Mouse (Mus musculus): ENCODE measurements around the gene B3gat1.
A peak's percentile ranks its signal among the peaks of the same experiment; 100 is the strongest.

The B3gat1 gene

DNA sequence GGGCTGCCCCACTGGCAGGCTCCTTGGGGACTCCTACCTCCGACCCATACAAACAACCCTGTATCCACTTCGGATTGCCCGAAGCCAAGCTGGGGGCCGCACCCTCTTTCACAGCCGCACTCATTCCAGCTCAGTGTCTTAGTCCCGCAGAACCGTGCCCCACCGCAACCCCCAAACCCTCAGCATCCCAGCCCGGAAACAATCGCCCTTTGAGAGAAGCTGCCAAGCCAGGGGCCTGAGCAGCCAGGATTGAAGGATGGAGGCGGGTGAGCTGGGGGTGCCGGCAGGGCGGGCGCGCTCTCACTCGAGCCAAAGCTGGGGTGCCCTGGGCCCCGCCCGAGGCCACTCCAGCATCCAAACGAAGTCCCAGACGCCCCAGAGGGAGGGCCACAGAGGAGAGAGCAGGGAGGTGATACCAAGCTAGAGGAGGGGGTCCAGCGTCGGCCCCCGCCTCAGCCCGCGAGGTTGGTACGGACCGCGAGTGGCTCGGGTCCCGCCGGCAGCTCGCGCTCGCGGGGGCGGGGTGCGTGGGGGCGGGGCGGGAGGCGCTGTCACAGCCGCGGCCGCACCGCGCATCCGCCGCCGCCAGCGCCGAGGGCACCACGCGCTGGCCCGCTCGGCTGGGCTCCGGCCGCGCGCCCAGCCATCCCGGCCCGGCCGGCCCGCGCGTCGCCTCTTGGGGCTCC lies at the start of gene B3gat1:
B3gat1 (plus strand) TSS at position 523 of the 686 bp plus-strand sequence.
- DNase-seq (ENCODE audit: low spot score in 2 of 2): peak; percentile 53 to 57

DNA sequence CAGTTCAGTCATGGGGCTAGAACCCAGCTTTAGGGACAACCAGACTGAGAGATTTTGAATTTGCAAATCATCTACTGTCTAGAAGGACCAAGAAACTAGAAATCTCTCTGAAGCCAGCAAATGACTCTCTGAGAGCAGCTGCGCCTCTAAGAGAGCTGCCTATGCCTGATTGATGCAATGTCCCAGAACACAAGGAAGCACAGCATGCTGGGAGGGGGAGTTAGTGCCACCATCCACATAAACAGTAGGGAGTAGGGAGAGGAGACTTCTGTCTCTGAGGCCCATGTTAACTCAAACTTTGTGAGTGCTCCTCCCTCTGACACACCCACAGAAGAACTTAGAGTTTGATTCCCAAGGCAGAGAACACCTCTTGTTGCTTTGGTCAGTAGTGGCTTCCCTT lies 44.4 kb upstream of the B3gat1 start:
- no peak for DNase-seq (ENCODE audit: low spot score in 2 of 2)

DNA sequence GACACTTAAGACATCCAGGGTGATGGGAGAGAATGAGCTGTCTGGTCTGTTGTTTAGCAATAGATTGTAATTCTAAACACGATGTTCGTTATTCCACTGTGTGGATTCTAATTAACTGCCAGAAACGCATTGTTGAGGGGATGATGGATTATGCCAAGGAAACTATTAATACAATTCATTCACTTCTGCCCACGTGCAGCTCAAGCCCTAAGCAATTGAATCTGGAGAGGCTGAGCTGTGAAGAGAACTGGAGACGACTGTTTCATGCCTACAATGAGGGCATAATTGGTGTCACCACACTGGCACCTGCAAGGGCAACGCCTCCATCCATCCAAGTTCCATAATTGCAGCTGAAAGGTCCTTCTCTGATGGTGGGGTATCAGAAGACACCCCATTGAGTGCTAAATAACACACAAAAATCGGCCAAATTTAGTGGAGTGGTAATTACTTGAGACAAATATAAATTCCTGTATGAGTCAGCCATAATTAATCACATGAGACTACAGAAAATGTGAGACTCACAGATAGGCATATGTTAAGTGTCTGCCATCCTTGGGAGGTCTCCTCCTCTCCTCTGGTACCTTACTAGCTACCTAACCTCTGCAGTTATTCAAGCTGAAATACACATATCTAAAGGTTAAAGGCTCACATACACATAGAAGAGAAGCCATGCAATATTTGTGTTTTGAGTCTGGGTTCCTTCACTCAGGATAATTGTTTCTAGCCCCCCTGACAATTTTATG lies 43.4 kb upstream of the B3gat1 start:
- no peak for DNase-seq (ENCODE audit: low spot score in 2 of 2)

DNA sequence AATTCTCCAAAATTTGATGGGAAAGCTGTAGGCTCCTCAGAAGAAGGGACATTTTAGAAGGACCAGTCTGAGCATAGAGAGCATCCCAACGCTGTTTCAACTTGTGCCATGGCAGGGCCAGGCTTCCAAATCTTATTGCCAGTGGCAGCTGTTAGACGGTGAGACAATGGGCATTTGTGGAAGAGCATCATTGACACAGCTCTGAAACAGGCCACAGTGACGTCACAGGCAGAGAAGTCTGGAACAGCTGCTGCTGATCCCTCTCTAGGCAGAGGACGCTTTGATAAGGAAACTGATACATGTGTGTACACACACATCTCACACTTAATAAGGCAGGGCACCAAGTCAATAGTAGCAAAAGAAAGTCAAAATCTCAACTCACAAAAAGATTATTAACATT lies 40.9 kb upstream of the B3gat1 start:
- no peak for DNase-seq (ENCODE audit: low spot score in 2 of 2)

DNA sequence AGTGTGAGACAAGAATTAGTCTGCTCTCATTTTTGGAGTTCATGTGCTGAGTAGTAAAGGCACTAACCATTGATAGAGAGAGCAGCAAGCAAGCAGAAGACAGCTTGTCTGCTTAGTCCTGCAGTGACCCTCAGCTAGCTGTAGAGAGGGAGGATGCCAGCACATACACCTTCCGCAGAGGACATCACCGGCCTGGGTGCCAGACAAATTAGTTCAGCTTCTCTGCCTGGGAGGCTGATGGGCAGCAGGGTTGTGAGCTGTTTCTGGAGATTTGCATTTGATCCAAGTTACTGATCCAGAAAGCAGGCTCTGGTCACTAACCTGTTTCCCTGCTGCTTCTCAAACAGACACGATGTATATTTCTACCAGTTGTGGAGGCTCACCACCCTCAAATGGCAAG lies 38.9 kb upstream of the B3gat1 start:
- DNase-seq (ENCODE audit: low spot score in 2 of 2): no peak

DNA sequence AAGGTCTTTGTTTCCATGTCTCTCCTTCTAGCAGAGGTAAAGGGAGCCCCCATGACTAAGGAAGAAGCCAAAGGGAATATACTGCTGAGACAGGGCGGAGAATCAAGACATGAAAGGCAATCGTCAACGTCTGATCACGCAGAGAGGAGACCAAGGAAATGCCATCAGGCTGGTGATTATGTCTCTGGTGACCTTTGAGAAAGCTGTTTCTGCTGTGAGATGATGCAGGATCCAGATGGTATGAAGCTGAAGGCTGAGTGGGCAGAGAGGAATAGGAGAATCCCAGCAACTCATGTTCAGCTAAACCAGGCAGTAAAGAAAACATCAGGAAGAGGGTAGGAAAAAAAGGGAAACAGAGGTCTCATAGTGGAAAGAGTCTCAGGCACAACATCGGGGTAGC lies 38.4 kb upstream of the B3gat1 start:
- peak; percentile 45 to 48 for DNase-seq (ENCODE audit: low spot score in 2 of 2)

DNA sequence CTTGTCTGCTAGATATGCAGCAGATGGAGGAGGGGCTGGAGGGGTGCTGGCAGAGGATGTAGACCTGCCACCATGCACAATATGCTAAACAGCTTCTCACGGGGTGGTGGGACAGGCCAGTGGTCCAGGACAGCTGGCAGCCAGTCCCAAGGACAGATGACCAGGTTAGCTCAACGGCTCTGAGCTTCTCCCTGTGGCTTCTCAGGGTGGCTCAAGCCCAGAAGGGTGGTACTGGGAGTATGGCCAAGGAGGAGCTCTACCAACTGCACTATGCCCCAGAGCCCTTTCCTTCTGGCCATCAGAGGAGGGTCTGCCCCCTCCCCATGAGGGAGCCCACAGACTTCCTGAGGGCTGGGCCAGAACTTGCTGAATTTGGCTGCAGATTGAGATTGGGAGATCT lies 35.2 kb upstream of the B3gat1 start:
- DNase-seq (ENCODE audit: low spot score in 2 of 2): no peak

DNA sequence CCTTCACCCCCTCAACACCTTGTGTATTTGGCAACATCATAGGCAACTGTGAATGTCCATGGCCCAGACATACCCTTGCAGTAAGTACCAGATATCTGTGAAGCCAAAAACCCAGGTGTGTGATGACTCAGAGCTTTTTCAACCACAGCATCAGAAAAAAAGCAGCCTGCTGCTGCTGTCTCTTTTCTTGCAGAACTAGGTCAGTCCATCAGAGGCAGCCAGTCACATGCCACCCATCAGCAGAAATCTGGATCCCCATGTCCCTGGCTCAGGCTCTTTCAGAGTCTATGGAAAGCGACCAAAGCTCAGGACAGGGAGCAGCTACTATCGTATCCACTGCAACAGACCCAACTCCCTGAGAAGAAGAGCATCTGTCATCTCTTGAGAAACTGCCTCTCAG lies 33.2 kb upstream of the B3gat1 start:
- DNase-seq (ENCODE audit: low spot score in 2 of 2): peak; percentile 34 to 35

DNA sequence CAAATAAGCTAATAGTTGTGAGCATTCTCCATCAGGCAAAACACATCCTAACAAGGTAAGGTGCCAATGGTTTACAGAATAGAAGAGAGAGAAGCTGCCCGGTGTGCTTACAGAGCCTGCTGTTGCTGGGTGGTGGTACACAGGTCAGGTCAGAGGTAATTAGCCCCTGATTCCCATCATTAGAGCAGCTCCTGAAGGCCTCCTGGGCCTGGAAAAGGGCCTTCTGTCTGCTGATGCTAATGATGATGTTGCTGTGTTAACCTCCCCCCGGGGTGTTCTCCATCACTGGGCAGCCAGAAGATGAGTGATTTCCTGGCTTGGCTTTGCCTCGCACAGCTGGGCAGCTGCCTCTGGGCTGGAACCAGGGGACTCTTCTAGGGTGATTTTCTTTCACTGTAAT lies 15.1 kb upstream of the B3gat1 start:
- DNase-seq (ENCODE audit: low spot score in 2 of 2): no peak

DNA sequence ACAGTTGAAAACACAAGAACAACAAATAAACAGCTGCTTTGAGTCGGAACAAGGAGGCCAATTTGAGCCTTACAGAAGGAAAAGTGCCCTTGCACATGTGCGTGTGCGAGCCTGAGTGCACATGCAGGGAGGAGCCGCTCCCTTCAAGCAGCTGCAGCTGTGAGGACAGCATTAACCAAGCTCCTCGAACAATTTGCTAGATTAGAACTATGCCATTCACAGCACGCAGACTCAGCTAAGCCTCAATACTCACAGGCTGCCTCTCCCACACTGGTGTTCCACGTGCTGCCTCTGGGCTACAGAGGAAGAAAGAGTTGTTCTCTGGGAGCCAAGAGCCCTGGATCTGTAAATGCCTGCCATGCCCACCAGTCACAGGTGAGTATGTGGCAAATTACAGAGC lies 11.8 kb upstream of the B3gat1 start:
- no peak for DNase-seq (ENCODE audit: low spot score in 2 of 2)

DNA sequence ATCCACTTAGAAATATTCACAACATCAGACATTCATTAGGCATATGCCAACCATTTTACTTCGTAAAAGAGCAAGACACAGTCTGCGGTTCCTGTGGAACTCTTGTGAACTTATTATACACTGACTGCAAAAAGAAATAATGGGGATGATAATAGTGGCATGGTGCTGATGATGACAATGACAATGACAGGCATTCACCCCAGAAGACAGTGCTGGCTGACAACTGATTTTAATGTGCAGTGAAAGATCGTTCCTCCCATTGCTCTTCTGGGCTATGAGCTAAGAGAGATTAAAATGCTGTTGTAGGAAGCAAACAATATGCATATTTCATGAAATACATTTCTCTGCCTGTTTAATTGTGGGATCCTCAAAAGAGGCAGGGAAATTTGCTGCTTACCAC lies 7.8 kb upstream of the B3gat1 start:
- no peak for DNase-seq (ENCODE audit: low spot score in 2 of 2)

DNA sequence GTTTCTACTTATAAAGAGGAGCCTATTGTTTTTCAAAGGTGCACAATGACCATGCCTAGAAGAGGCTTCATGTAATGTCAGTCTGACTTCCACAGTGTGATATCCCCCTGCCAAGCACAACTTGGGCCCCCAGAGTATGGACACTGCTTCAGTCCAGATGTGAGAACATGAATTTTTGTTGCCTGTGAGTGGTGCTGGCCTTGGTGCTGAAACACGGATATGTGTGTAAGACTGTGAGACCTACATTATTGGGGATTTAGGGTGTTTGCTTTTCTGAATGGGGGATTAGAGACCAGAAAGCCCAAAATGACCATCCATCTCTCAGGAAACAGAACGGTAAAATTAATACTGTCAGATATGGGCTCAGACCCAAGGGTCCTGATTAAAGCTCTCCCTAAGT lies 6.1 kb upstream of the B3gat1 start:
- no peak for DNase-seq (ENCODE audit: low spot score in 2 of 2)

DNA sequence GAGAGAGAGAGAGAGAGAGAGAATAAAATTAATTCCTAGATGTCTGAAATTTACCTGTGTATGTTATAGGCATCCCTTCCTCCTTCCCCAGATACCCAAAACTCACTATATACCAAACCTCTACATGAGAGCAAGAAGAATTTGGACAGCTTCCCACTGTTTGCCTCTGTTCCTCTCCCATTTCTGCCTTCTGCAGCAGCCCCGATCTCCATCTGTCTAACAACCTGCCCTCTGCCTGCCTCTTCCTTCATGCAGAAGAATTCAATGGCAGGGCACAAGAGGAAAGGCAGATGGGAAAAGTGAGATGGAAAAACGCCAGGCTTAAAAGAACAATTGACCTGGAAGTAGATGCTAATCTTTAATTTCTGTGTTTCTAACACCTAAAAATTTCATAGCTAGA lies 5.0 kb upstream of the B3gat1 start:
- no peak for DNase-seq (ENCODE audit: low spot score in 2 of 2)

DNA sequence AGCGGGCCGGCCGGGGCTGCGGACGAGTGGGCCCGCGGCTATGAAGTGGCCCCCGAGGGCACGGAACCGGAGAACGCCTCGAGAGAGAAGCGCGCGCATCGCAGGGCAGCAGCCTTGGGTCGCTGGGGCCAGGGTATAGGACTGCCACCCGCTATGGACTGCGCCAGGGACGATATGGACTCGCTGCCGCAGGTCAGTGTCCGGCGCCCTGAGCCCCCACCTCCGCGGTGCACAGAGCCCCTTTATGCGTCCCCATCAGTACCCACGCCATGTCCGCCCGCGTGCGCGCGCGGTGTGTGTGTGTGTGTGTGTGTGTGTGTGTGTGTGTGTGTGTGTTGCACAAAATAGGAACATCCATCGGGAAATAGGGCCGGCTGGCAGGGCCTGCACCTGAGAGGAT lies 458 bp downstream of the B3gat1 start:
- DNase-seq (ENCODE audit: low spot score in 2 of 2): peak; percentile 44 to 66

DNA sequence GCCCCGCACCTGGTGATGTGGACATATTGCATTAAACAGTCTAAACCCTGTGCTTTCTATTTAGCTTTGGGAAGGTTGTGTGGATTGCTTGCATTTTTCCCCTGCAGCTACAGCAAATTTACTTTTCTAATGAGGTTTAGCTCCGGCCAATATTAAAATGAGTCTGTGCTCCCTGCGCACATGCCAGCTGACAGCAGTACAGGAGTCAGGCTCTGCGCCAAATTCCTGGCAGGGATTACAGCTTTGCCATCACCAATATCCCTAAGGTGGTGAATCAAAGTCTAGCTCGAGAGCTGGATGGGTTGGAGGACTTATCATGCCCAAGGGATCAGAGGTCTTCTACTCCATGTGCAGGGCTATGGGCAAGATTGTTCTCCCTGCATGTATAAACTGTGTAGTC lies 3.6 kb downstream of the B3gat1 start:
- DNase-seq (ENCODE audit: low spot score in 2 of 2): no peak

DNA sequence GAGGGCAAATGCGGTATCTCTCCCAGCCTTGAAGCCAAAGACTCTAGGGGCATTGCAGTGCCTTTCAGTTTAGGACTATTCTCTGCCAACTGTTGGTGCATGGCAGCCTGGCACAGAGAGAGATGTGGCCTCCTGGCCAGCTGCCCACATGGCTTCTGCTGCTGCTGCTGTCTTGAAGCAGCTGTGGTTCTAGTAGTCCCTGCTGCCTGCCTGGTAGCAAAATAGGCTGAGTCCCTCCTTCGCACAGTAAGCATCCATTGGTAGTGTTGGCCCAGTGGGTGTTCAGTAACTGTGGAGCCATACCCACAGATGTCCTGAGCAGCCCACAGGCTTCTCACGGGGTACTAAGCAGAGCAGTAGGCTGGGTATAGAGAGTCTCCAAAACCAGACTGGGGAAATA lies 9.3 kb downstream of the B3gat1 start:
- DNase-seq (ENCODE audit: low spot score in 2 of 2): peak; percentile 60 to 62

DNA sequence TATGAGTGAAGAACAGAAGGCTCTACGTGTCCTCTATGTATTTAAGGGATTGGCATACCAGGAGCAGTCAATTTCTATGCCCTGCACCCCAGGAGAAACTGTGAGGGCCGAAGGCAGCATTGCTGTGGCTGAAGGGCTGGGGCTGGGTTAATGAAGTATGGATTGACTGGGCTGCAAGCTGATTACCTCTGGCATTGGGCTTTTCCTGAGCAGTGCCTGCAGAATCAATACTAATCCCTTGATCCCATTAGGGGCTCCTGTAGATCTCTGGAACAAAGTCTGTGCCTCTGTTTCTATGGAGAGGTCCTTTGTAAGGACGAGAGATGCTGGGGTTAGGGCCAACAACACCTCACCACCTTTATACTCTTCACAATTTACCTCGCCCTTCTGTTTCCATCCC lies 13.6 kb downstream of the B3gat1 start:
- no peak for DNase-seq (ENCODE audit: low spot score in 2 of 2)

DNA sequence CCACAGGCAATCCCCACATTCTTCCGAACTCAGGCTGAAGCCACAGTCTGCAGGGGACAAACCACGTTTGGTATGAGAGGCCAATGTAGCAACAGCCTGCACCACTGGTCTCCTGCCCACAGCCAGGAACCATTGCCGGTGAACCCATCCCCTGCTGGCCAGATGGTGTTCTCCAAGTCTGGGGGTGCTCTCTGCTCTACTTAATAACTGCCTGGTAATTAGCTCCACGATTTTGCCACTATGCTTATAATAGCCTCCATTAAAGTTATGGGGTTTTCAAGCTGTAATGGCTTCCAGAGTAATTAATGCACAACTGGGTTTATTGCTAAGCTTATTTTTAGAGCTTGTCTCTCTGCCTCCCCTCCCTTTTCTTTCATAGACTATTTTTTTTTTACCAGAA lies 15.4 kb downstream of the B3gat1 start:
- DNase-seq (ENCODE audit: low spot score in 2 of 2): no peak

DNA sequence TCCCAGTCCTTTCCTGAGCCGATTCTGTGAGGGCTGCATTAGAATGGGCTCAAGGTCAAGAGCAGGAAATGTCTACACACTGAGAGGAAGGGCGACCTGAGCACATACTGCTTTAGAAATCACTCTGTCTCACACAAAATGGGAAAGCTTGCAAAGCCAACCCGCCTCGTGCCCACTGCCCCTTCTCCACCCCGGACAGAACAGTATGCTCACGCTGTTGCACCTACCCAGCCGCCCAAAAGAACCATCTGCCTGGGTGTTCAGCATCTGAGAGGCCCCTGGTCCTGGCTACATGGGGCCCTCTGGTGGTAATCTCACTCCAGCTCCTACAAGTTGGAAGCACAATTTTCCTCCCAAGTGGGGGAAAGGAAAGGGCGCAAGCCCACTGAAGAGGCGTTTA lies 26.6 kb downstream of the B3gat1 start:
- DNase-seq (ENCODE audit: low spot score in 2 of 2): peak; percentile 80 to 81

DNA sequence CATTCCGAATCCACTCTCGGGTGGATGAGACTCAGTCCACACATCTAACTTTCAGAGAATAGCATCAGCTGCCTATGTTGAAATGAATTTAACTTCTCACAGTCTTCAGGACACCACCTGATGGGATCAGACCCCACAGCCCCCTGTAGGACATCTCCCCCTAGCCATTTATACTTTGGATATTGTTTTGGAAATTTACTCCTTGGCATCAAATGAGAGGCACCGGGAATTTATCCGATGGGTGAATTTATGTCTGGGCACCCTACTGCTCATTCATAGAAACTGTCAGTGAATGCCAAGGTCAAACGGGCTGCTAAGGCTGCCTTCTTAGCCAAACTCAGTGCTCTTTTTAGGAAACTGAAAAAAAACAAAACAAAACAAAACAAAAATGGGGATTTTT lies 27.0 kb downstream of the B3gat1 start:
- DNase-seq (ENCODE audit: low spot score in 2 of 2): no peak

DNA sequence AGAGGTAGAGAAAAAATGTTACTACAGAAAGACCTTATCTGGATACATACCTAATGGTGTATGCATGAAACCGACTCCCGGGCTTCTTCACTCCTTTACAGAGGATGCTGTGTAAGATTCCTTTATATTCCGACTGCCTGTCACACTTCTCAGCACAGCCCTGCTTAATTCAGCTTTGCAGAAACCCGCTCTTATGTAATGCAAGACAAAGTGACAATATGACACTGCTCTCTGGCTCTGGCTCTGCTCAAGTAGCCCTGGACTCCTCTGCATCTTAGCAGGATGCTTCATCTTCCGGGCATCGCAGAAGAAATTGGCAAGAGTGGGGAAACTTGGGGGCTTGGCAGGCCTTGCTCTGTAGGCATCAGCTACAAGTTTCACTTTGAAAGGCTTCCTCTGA lies 28.9 kb downstream of the B3gat1 start:
- no peak for DNase-seq (ENCODE audit: low spot score in 2 of 2)

DNA sequence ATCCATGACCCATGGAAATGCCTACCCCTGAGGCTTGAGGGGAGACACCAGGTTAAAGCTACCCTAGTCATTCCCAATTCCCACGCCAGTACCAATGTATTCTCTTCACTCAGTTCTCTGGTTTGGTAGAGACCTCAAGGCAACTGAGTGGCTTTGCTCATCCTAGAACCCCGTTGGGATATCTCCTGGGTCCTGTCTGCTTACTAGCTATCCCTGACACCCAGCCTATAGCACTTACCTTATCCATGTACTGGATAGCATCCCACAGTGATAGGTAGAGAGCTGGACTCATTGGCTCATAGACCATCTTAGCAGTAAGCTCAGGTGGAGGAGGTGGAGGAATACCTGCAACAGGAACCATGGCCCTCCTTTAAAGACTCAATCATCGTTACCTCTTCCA lies 34.7 kb downstream of the B3gat1 start:
- no peak for DNase-seq (ENCODE audit: low spot score in 2 of 2)

DNA sequence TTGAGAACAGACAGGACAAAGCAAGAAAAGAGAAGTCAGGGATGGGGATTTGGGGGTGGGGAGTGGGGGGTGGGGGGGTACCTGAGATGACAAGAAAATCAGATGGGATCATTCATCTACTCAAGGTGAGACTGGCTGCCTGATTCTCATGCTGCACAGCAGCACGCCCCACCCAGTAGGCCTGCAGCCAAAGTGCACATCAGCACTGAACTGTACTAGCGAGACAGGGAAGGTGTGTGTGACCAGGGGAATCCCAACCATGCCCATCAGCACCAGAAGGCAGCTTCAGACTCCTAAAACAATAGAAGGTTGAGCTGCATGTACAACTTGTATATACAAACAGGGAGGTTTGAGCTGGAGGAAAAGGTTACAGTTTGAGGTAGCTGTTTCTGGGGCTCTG lies 42.2 kb downstream of the B3gat1 start:
- DNase-seq (ENCODE audit: low spot score in 2 of 2): no peak

Data from right cerebral cortex, adult 2 months (tissue).